Mouse (Mus musculus): ENCODE measurements at regions not wholly inside any gene's neighbourhood (a gene's known extent, or its start where the extent isn't known, plus 50 kb on each side); places are given as distances from the start of the nearest gene placed in this dataset.
"Not testable (repeated sequence)": the region's sequence is repeated elsewhere in the genome, so short reads cannot be mapped to it uniquely, and the experiment has no call there.

- DNase-seq (ENCODE audit: low spot score in 2 of 2) = peak in 1 of 2 experiments; percentile 82
Measured at GRCm38 (mm10) chr11:31615107-31615811, 56.4 kb downstream of the Bod1 start.

- DNase-seq (ENCODE audit: low spot score in 2 of 2) = no peak
Measured at GRCm38 (mm10) chr11:31614394-31614713, 57.3 kb downstream of the Bod1 start.

- no peak for DNase-seq (ENCODE audit: low spot score in 2 of 2)
Measured at GRCm38 (mm10) chr11:31613688-31614393, 57.8 kb downstream of the Bod1 start.

- DNase-seq (ENCODE audit: low spot score in 2 of 2) = no peak
Measured at GRCm38 (mm10) chr11:31608458-31608857, 63.2 kb downstream of the Bod1 start.

- DNase-seq (ENCODE audit: low spot score in 2 of 2) = no peak
Measured at GRCm38 (mm10) chr11:31601499-31601898, 70.2 kb downstream of the Bod1 start.

GRCm38 (mm10) chr11:31593604-31594003 is 78.1 kb downstream of the Bod1 start:
- no peak for DNase-seq (ENCODE audit: low spot score in 2 of 2)

GRCm38 (mm10) chr11:31592061-31592460 is 79.6 kb downstream of the Bod1 start:
- DNase-seq (ENCODE audit: low spot score in 2 of 2) = no peak

- DNase-seq (ENCODE audit: low spot score in 2 of 2) = no peak
Measured at GRCm38 (mm10) chr11:31591037-31591554, 80.6 kb downstream of the Bod1 start.

- DNase-seq (ENCODE audit: low spot score in 2 of 2) = no peak
Measured at GRCm38 (mm10) chr11:31574941-31575340, 96.7 kb downstream of the Bod1 start.

GRCm38 (mm10) chr11:31564742-31565510 is 106.8 kb downstream of the Bod1 start:
- no peak for DNase-seq (ENCODE audit: low spot score in 2 of 2)

GRCm38 (mm10) chr11:31563826-31564741 is 107.6 kb downstream of the Bod1 start:
- no peak for DNase-seq (ENCODE audit: low spot score in 2 of 2)

GRCm38 (mm10) chr11:31562954-31563353 is 108.7 kb downstream of the Bod1 start:
- DNase-seq (ENCODE audit: low spot score in 2 of 2) = no peak

GRCm38 (mm10) chr11:31560775-31561174 is 110.9 kb downstream of the Bod1 start:
- DNase-seq (ENCODE audit: low spot score in 2 of 2) = no peak

GRCm38 (mm10) chr11:31555042-31555441 is 116.6 kb downstream of the Bod1 start:
- no peak for DNase-seq (ENCODE audit: low spot score in 2 of 2)

- DNase-seq (ENCODE audit: low spot score in 2 of 2) = no peak
Measured at GRCm38 (mm10) chr11:31551614-31552271, 119.9 kb downstream of the Bod1 start.

GRCm38 (mm10) chr11:31550747-31551613 is 120.7 kb downstream of the Bod1 start:
- DNase-seq (ENCODE audit: low spot score in 2 of 2) = no peak

GRCm38 (mm10) chr11:31545514-31545913 is 126.2 kb downstream of the Bod1 start:
- not testable (repeated sequence) for DNase-seq (ENCODE audit: low spot score in 2 of 2)

- DNase-seq (ENCODE audit: low spot score in 2 of 2) = no peak
Measured at GRCm38 (mm10) chr11:31542635-31543219, 129.0 kb downstream of the Bod1 start.

- DNase-seq (ENCODE audit: low spot score in 2 of 2) = no peak
Measured at GRCm38 (mm10) chr11:31541425-31541824, 130.3 kb downstream of the Bod1 start.
